10 mouse cellular contexts compared by ENCODE assay signal in genomic region chr2:65121435-65121834, GRCm38 (mm10).
A peak's percentile ranks its signal among the peaks of the same experiment; 100 is the strongest.
DNase-seq lines count a peak whose midpoint lies in the region; ATAC-seq and TF ChIP-seq lines count a peak whose summit lies in the region.
"Had no signal": no experiment of that assay in that cellular context is flagged by ENCODE, and none has a peak within 500 bp of the region (broad histone marks: within the 10 kb centered on the region; RNA-seq: fewer than 3 reads in every experiment).

No protein-coding gene starts in this region.

- no peaks in the 10 kb centered on the region for H3K27me3 ChIP-seq in forebrain, postnatal 0 days (ENCODE audit: insufficient read depth, low read length)
- H3K27me3 ChIP-seq in forebrain, embryonic 11.5 days (ENCODE audit: control insufficient read depth, insufficient read depth, low read length) = no peaks in the 10 kb centered on the region
- H3K27me3 ChIP-seq in midbrain, postnatal 0 days (ENCODE audit: insufficient read depth, low read length) = no peaks in the 10 kb centered on the region
- H3K27me3 ChIP-seq in midbrain, embryonic 16.5 days (ENCODE audit: control insufficient read depth, insufficient read depth, low read depth, low read length) = no peaks in the 10 kb centered on the region
- H3K27me3 ChIP-seq in splenic B cell, adult 2 months (ENCODE audit: control insufficient read depth, insufficient read depth, low read length, poor library complexity, severe bottlenecking) = no peaks in the 10 kb centered on the region
- H3K27me3 ChIP-seq: hindbrain, embryonic 15.5 days; midbrain, embryonic 12.5 days had no signal

- peaks cover 3% of the 10 kb centered on the region for H3K4me1 ChIP-seq in forebrain, postnatal 0 days (ENCODE audit: insufficient read depth)
- H3K4me1 ChIP-seq in forebrain, embryonic 11.5 days (replicated peaks; ENCODE audit: control insufficient read depth, insufficient read depth, low read length) = no peaks in the 10 kb centered on the region
- H3K4me1 ChIP-seq in midbrain, postnatal 0 days (ENCODE audit: insufficient read depth, low read length) = peaks cover 3% of the 10 kb centered on the region; the same call in 1 of the 2 replicates
- H3K4me1 ChIP-seq in midbrain, embryonic 16.5 days (ENCODE audit: control insufficient read depth, insufficient read depth, low read length) = peaks cover 6% of the 10 kb centered on the region

- no peak overlapping the region for H3K27ac ChIP-seq in forebrain, postnatal 0 days (ENCODE audit: low read depth, low read length)
- H3K27ac ChIP-seq in forebrain, embryonic 11.5 days (ENCODE audit: low read depth, low read length) = no peak overlapping the region
- no peak overlapping the region for H3K27ac ChIP-seq in midbrain, postnatal 0 days (ENCODE audit: low read depth, low read length)
- no peak overlapping the region for H3K27ac ChIP-seq in midbrain, embryonic 16.5 days (ENCODE audit: low read length)
- no peak overlapping the region for H3K27ac ChIP-seq in left cerebral cortex, adult 2 months
- H3K27ac ChIP-seq: hindbrain, embryonic 15.5 days; midbrain, embryonic 12.5 days had no signal

- no peak for ATAC-seq in forebrain, postnatal 0 days
- ATAC-seq in forebrain, embryonic 11.5 days (replicated peaks; ENCODE audit: low FRiP score) = no peak
- ATAC-seq in midbrain, postnatal 0 days (ENCODE audit: low FRiP score) = no peak
- ATAC-seq in midbrain, embryonic 16.5 days = no peak

- no peak overlapping the region for H3K4me2 ChIP-seq in forebrain, postnatal 0 days (ENCODE audit: low read depth)
- no peak overlapping the region for H3K4me2 ChIP-seq in forebrain, embryonic 11.5 days (ENCODE audit: low read depth, low read length, severe bottlenecking)
- H3K4me2 ChIP-seq in midbrain, postnatal 0 days (ENCODE audit: low read depth, low read length, poor library complexity, severe bottlenecking) = no peak overlapping the region
- H3K4me2 ChIP-seq in midbrain, embryonic 16.5 days (ENCODE audit: low read length) = no peak overlapping the region
- H3K4me2 ChIP-seq: hindbrain, embryonic 15.5 days; midbrain, embryonic 12.5 days had no signal

- no peaks in the 10 kb centered on the region for H3K9me3 ChIP-seq in forebrain, postnatal 0 days (ENCODE audit: low read length)
- H3K9me3 ChIP-seq in forebrain, embryonic 11.5 days (ENCODE audit: control insufficient read depth, low read length) = no peaks in the 10 kb centered on the region
- H3K9me3 ChIP-seq in midbrain, postnatal 0 days (ENCODE audit: low read length) = no peaks in the 10 kb centered on the region
- H3K9me3 ChIP-seq in midbrain, embryonic 16.5 days (replicated peaks; ENCODE audit: control insufficient read depth, low read length, poor library complexity, severe bottlenecking) = no peaks in the 10 kb centered on the region
- H3K9me3 ChIP-seq: hindbrain, embryonic 15.5 days; midbrain, embryonic 12.5 days had no signal

- intact Hi-C loops in left cerebral cortex, adult 2 months (cut with DNase I) = loop anchor here (1.0 to 10.0 kb wide), 3 partner anchors 99 to 1647 kb away; no protein-coding TSS in a partner anchor

- no peak overlapping the region for H3K9ac ChIP-seq in forebrain, postnatal 0 days
- no peak overlapping the region for H3K9ac ChIP-seq in forebrain, embryonic 11.5 days (ENCODE audit: low read length)
- no peak overlapping the region for H3K9ac ChIP-seq in midbrain, postnatal 0 days (replicated peaks; ENCODE audit: low read length, poor library complexity, severe bottlenecking)
- no peak overlapping the region for H3K9ac ChIP-seq in midbrain, embryonic 16.5 days (ENCODE audit: low read depth, low read length)
- H3K9ac ChIP-seq: hindbrain, embryonic 15.5 days; midbrain, embryonic 12.5 days had no signal

- DNase-seq in forebrain, postnatal 0 days = peak; percentile 74
- no peak for DNase-seq in forebrain, embryonic 11.5 days (ENCODE audit: low spot score)
- DNase-seq in midbrain, postnatal 0 days (ENCODE audit: low spot score) = peak; percentile 67
- peak; percentile 8 for DNase-seq in c-Kit-positive CD71-positive TER-119-negative erythroid progenitor cells, embryonic 14.5 days (ENCODE audit: low read depth)
- DNase-seq in left cerebral cortex, adult 2 months (ENCODE audit: extremely low spot score in 1 of 2, low spot score in 2 of 2) = peak; percentile 27 to 49
- DNase-seq in splenic B cell, adult 2 months (ENCODE audit: low read depth, low spot score) = peak; percentile 54
- DNase-seq in urinary bladder, postnatal 10 days (ENCODE audit: low spot score) = no peak

- H3K4me3 ChIP-seq in forebrain, postnatal 0 days (ENCODE audit: low read depth, low read length) = no peak overlapping the region
- no peak overlapping the region for H3K4me3 ChIP-seq in forebrain, embryonic 11.5 days (ENCODE audit: low read depth, low read length)
- H3K4me3 ChIP-seq in midbrain, postnatal 0 days (ENCODE audit: low read depth, low read length) = no peak overlapping the region
- H3K4me3 ChIP-seq in midbrain, embryonic 16.5 days (ENCODE audit: low read depth, low read length) = no peak overlapping the region
- H3K4me3 ChIP-seq in left cerebral cortex, adult 2 months = no peak overlapping the region
- H3K4me3 ChIP-seq: hindbrain, embryonic 15.5 days; midbrain, embryonic 12.5 days had no signal

- WGBS in forebrain, postnatal 0 days = 9% methylated on average over 1 of the region's 1 CpGs
- 5% methylated on average over 1 of the region's 1 CpGs for WGBS in forebrain, embryonic 11.5 days
- WGBS in midbrain, postnatal 0 days = 13% methylated on average over 1 of the region's 1 CpGs
- 4% methylated on average over 1 of the region's 1 CpGs for WGBS in midbrain, embryonic 16.5 days

- H3K36me3 ChIP-seq in forebrain, postnatal 0 days (ENCODE audit: insufficient read depth) = no peaks in the 10 kb centered on the region
- no peaks in the 10 kb centered on the region for H3K36me3 ChIP-seq in forebrain, embryonic 11.5 days (ENCODE audit: control insufficient read depth, insufficient read depth, low read length)
- H3K36me3 ChIP-seq in midbrain, postnatal 0 days (ENCODE audit: insufficient read depth, low read length) = no peaks in the 10 kb centered on the region
- H3K36me3 ChIP-seq in midbrain, embryonic 16.5 days (ENCODE audit: control insufficient read depth, insufficient read depth, low read length) = no peaks in the 10 kb centered on the region
- H3K36me3 ChIP-seq in splenic B cell, adult 2 months (ENCODE audit: control insufficient read depth, insufficient read depth, low read length, poor library complexity, severe bottlenecking) = peaks cover 6% of the 10 kb centered on the region; the same call in 1 of the 2 replicates
- H3K36me3 ChIP-seq: hindbrain, embryonic 15.5 days; midbrain, embryonic 12.5 days had no signal

- peak; percentile 74 for TF ChIP-seq CTCF in forebrain, postnatal 0 days (IDR thresholded peaks at IDR 0.05; ENCODE audit: low read depth)
- TF ChIP-seq CTCF in midbrain, postnatal 0 days (IDR thresholded peaks at IDR 0.05) = peak; percentile 81
- TF ChIP-seq CTCF in left cerebral cortex, adult 2 months (IDR thresholded peaks at IDR 0.05) = peak; percentile 84

Comparison
In these comparisons a context has a peak if more than half of its experiments do, and no peak if none do; other contexts are left out.
1. DNase-seq: peak in forebrain, postnatal 0 days (single experiment), midbrain, postnatal 0 days (single experiment), c-Kit-positive CD71-positive TER-119-negative erythroid progenitor cells, embryonic 14.5 days (single experiment), left cerebral cortex, adult 2 months (2 of 2) and splenic B cell, adult 2 months (single experiment); none in forebrain, embryonic 11.5 days (single experiment) and urinary bladder, postnatal 10 days (single experiment).
2. Peak in every context shown above with its lines, with median percentiles within 50 percentile points of each other: CTCF ChIP-seq.